Mouse (Mus musculus): Measurements from ENCODE around the gene Ralgps1. TPM values are rescaled to one million over a fixed set of nuclear protein-coding genes. Genes with fewer than 3 reads are reported as not detected.

The Ralgps1 gene
- polyA plus RNA-seq, 1 experiment: 5.9 TPM

- TF ChIP-seq POLR2A (IDR thresholded peaks at IDR 0.05; ENCODE audit: borderline replicate concordance, extremely low read depth, low read depth, low read length) (no peak), CTCF (IDR thresholded peaks at IDR 0.05; ENCODE audit: insufficient read depth, low read length) (no peak)
- no peak overlapping the region for H3K4me3 ChIP-seq (replicated peaks; ENCODE audit: extremely low read depth, low read depth, low read length)
- 82% methylated on average over 6 of the region's 6 CpGs for WGBS
- no peak for DNase-seq
- H3K4me1 ChIP-seq (ENCODE audit: control insufficient read depth, insufficient read depth, low read length): peaks cover 6% of the 10 kb centered on the region
Measured at GRCm38 (mm10) chr2:33158895-33159294, 212.4 kb downstream of the Ralgps1 start.

GRCm38 (mm10) chr2:33156283-33156781, 215.0 kb downstream of the Ralgps1 start:
- DNase-seq: no peak
- 81% methylated on average over 5 of the region's 5 CpGs for WGBS
- H3K4me3 ChIP-seq (replicated peaks; ENCODE audit: extremely low read depth, low read depth, low read length): no peak overlapping the region
- TF ChIP-seq POLR2A (IDR thresholded peaks at IDR 0.05; ENCODE audit: borderline replicate concordance, extremely low read depth, low read depth, low read length) (no peak), CTCF (IDR thresholded peaks at IDR 0.05; ENCODE audit: insufficient read depth, low read length) (no peak)
- peaks cover 6% of the 10 kb centered on the region for H3K4me1 ChIP-seq (ENCODE audit: control insufficient read depth, insufficient read depth, low read length)

GRCm38 (mm10) chr2:33154751-33155372, 216.4 kb downstream of the Ralgps1 start:
- TF ChIP-seq POLR2A (IDR thresholded peaks at IDR 0.05; ENCODE audit: borderline replicate concordance, extremely low read depth, low read depth, low read length): no peak
- TF ChIP-seq CTCF (IDR thresholded peaks at IDR 0.05; ENCODE audit: insufficient read depth, low read length): peak; percentile 96
- peaks cover 4% of the 10 kb centered on the region for H3K4me1 ChIP-seq (ENCODE audit: control insufficient read depth, insufficient read depth, low read length)
- no peak overlapping the region for H3K4me3 ChIP-seq (replicated peaks; ENCODE audit: extremely low read depth, low read depth, low read length)
- DNase-seq: peak; percentile 73
- WGBS: 29% methylated on average over 5 of the region's 5 CpGs

GRCm38 (mm10) chr2:33146994-33147393, 224.3 kb downstream of the Ralgps1 start:
- Histone ChIP-seq H3K4me3 (replicated peaks; ENCODE audit: extremely low read depth, low read depth, low read length) (no peak overlapping the region), H3K4me1 (ENCODE audit: control insufficient read depth, insufficient read depth, low read length) (no peaks in the 10 kb centered on the region)
- 65% methylated on average over 4 of the region's 4 CpGs for WGBS
- no peak for TF ChIP-seq CTCF (IDR thresholded peaks at IDR 0.05; ENCODE audit: insufficient read depth, low read length)
- TF ChIP-seq POLR2A (IDR thresholded peaks at IDR 0.05; ENCODE audit: borderline replicate concordance, extremely low read depth, low read depth, low read length): no peak
- DNase-seq: no peak

DNA sequence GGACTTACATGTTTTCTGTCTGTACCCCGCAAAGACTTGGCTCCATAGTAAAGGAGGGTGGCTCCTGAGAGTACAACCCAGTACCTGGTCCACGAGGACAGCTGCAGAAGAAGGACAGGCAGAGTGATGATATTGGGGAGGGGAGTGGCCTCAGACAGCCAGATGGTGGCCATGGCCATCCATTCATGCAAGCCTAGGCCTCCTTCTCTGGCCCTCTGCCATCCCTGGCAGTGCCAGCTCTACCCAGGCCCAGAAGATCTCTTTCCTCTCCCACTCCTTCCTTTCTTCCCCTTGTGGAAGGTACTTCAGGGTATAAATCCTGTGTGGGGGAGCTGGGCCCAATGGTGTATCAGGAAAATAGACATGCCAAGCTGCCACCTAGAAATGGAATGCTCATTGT, 228.0 kb downstream of the Ralgps1 start:
- 88% methylated on average over 2 of the region's 2 CpGs for WGBS
- Histone ChIP-seq H3K4me3 (replicated peaks; ENCODE audit: extremely low read depth, low read depth, low read length) (no peak overlapping the region), H3K4me1 (ENCODE audit: control insufficient read depth, insufficient read depth, low read length) (no peaks in the 10 kb centered on the region)
- TF ChIP-seq CTCF (IDR thresholded peaks at IDR 0.05; ENCODE audit: insufficient read depth, low read length) (no peak), POLR2A (IDR thresholded peaks at IDR 0.05; ENCODE audit: borderline replicate concordance, extremely low read depth, low read depth, low read length) (no peak)
- no peak for DNase-seq

GRCm38 (mm10) chr2:33138491-33138890, 232.8 kb downstream of the Ralgps1 start:
- Histone ChIP-seq H3K4me3 (replicated peaks; ENCODE audit: extremely low read depth, low read depth, low read length) (no peak overlapping the region), H3K4me1 (ENCODE audit: control insufficient read depth, insufficient read depth, low read length) (no peaks in the 10 kb centered on the region)
- WGBS: 81% methylated on average over 2 of the region's 2 CpGs
- no peak for TF ChIP-seq CTCF (IDR thresholded peaks at IDR 0.05; ENCODE audit: insufficient read depth, low read length)
- no peak for TF ChIP-seq POLR2A (IDR thresholded peaks at IDR 0.05; ENCODE audit: borderline replicate concordance, extremely low read depth, low read depth, low read length)
- DNase-seq: no peak

GRCm38 (mm10) chr2:33137731-33138130, 233.6 kb downstream of the Ralgps1 start:
- no peak for TF ChIP-seq CTCF (IDR thresholded peaks at IDR 0.05; ENCODE audit: insufficient read depth, low read length)
- no peak for TF ChIP-seq POLR2A (IDR thresholded peaks at IDR 0.05; ENCODE audit: borderline replicate concordance, extremely low read depth, low read depth, low read length)
- 86% methylated on average over 4 of the region's 4 CpGs for WGBS
- no peak for DNase-seq
- no peaks in the 10 kb centered on the region for H3K4me1 ChIP-seq (ENCODE audit: control insufficient read depth, insufficient read depth, low read length)
- H3K4me3 ChIP-seq (replicated peaks; ENCODE audit: extremely low read depth, low read depth, low read length): no peak overlapping the region

GRCm38 (mm10) chr2:33137244-33137643, 234.0 kb downstream of the Ralgps1 start:
- 86% methylated on average over 9 of the region's 9 CpGs for WGBS
- no peak for DNase-seq
- no peak for TF ChIP-seq CTCF (IDR thresholded peaks at IDR 0.05; ENCODE audit: insufficient read depth, low read length)
- no peak for TF ChIP-seq POLR2A (IDR thresholded peaks at IDR 0.05; ENCODE audit: borderline replicate concordance, extremely low read depth, low read depth, low read length)
- H3K4me1 ChIP-seq (ENCODE audit: control insufficient read depth, insufficient read depth, low read length): no peaks in the 10 kb centered on the region
- H3K4me3 ChIP-seq (replicated peaks; ENCODE audit: extremely low read depth, low read depth, low read length): no peak overlapping the region

DNA sequence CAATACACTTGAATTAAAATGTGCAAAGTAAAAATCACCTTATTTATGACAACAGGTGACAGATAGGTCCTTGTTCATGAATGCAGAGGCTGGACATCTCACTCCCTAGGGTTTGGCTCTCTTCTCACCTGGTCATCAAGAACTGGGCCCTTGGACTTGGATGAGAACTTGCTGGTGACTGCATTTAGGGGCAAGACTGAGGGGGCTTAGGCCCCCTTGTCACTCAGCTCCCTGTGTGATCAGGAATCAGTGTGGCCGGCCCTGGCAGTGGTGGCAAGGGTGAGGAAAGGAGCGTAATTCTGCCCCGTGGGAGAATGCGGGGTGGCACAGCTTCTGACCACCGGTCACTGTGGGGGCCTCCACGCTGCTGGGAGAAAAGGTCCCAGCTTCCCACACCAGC, 234.9 kb downstream of the Ralgps1 start:
- Histone ChIP-seq H3K4me3 (replicated peaks; ENCODE audit: extremely low read depth, low read depth, low read length) (no peak overlapping the region), H3K4me1 (ENCODE audit: control insufficient read depth, insufficient read depth, low read length) (no peaks in the 10 kb centered on the region)
- DNase-seq: no peak
- WGBS: 90% methylated on average over 6 of the region's 6 CpGs
- TF ChIP-seq POLR2A (IDR thresholded peaks at IDR 0.05; ENCODE audit: borderline replicate concordance, extremely low read depth, low read depth, low read length) (no peak), CTCF (IDR thresholded peaks at IDR 0.05; ENCODE audit: insufficient read depth, low read length) (no peak)

Measured in lung, adult 2 months (tissue).